Mouse (Mus musculus) embryonic fibroblast, embryonic 13.5 days (primary cell): ENCODE measurements at regions not wholly inside any gene's neighbourhood (a gene's known extent, or its start where the extent isn't known, plus 50 kb on each side); places are given as distances from the start of the nearest gene placed in this dataset.

Source experiments
- CTCF ChIP-seq: IDR thresholded peaks from 2 replicates; pipeline ENCODE4 v1.5.1; 2011; ENCODE audit warnings: mild to moderate bottlenecking, control low read depth, low read length, moderate library complexity, borderline replicate concordance; ENCODE audit not compliant: insufficient read depth
- POLR2A ChIP-seq: IDR thresholded peaks from 2 replicates; pipeline ENCODE4 v1.6.1; 2011; ENCODE audit warnings: low read depth, mild to moderate bottlenecking, control low read depth, low read length, moderate library complexity

GRCm38 (mm10) chr2:173991447-173991846 is 84.7 kb upstream of the Stx16 start:
- no peak for TF ChIP-seq CTCF
- TF ChIP-seq POLR2A = no peak
